Mouse (Mus musculus) lung, postnatal 0 days (tissue): ENCODE data around the gene N4bp2l1.

Experiments
- CTCF ChIP-seq: IDR thresholded peaks from 2 replicates; pipeline ENCODE4 v1.5.1; 2016; ENCODE audit warnings: antibody characterized with exemption, mild to moderate bottlenecking
- EP300 ChIP-seq: IDR thresholded peaks from 2 replicates; pipeline ENCODE4 v1.6.1; 2016; ENCODE audit warnings: antibody characterized with exemption, mild to moderate bottlenecking, control low read depth

- no peak for TF ChIP-seq CTCF
- TF ChIP-seq EP300 = no peak
Observed at GRCm38 (mm10) chr5:150641440-150641839, 44.5 kb upstream of the N4bp2l1 start.
